Mouse (Mus musculus): ENCODE results near the gene Pkd1l2.

Gene Pkd1l2

GRCm38 (mm10) chr8:117033393-117033792, 48.9 kb downstream of the Pkd1l2 start:
- DNase-seq (ENCODE audit: low read depth, low spot score): no peak

- no peak for DNase-seq (ENCODE audit: low read depth, low spot score)
These were observed 49.6 kb downstream of the Pkd1l2 start for GRCm38 (mm10) chr8:117032609-117033008.

- DNase-seq (ENCODE audit: low read depth, low spot score): no peak
These were observed 50.8 kb downstream of the Pkd1l2 start for GRCm38 (mm10) chr8:117031476-117031875.

GRCm38 (mm10) chr8:117028686-117029085, 53.6 kb downstream of the Pkd1l2 start:
- DNase-seq (ENCODE audit: low read depth, low spot score): no peak

GRCm38 (mm10) chr8:117027601-117028000, 54.6 kb downstream of the Pkd1l2 start:
- DNase-seq (ENCODE audit: low read depth, low spot score): no peak

GRCm38 (mm10) chr8:117022297-117022993, 59.8 kb downstream of the Pkd1l2 start:
- DNase-seq (ENCODE audit: low read depth, low spot score): no peak

GRCm38 (mm10) chr8:117019323-117020275, 62.6 kb downstream of the Pkd1l2 start:
- no peak for DNase-seq (ENCODE audit: low read depth, low spot score)

- no peak for DNase-seq (ENCODE audit: low read depth, low spot score)
These were observed 64.4 kb downstream of the Pkd1l2 start for GRCm38 (mm10) chr8:117017896-117018295.

GRCm38 (mm10) chr8:117017006-117017405, 65.2 kb downstream of the Pkd1l2 start:
- DNase-seq (ENCODE audit: low read depth, low spot score): no peak

- DNase-seq (ENCODE audit: low read depth, low spot score): no peak
These were observed 66.6 kb downstream of the Pkd1l2 start for GRCm38 (mm10) chr8:117015670-117016069.

- no peak for DNase-seq (ENCODE audit: low read depth, low spot score)
These were observed 70.9 kb downstream of the Pkd1l2 start for GRCm38 (mm10) chr8:117011366-117011765.

- no peak for DNase-seq (ENCODE audit: low read depth, low spot score)
These were observed 88.1 kb downstream of the Pkd1l2 start for GRCm38 (mm10) chr8:116994016-116994716.

GRCm38 (mm10) chr8:116993095-116993867, 89.0 kb downstream of the Pkd1l2 start, which contains the start of gene Gcsh:
TSS of gene Gcsh (minus strand) at chr8:116993537.
- DNase-seq (ENCODE audit: low read depth, low spot score): peak; percentile 94

- DNase-seq (ENCODE audit: low read depth, low spot score): no peak
These were observed 89.9 kb downstream of the Pkd1l2 start for GRCm38 (mm10) chr8:116992176-116992971.

GRCm38 (mm10) chr8:116991241-116991640, 91.0 kb downstream of the Pkd1l2 start:
- no peak for DNase-seq (ENCODE audit: low read depth, low spot score)

- no peak for DNase-seq (ENCODE audit: low read depth, low spot score)
These were observed 92.4 kb downstream of the Pkd1l2 start for GRCm38 (mm10) chr8:116989842-116990241.

- DNase-seq (ENCODE audit: low read depth, low spot score): peak; percentile 52
These were observed 102.1 kb downstream of the Pkd1l2 start for GRCm38 (mm10) chr8:116980117-116980516.

- DNase-seq (ENCODE audit: low read depth, low spot score): peak; percentile 95
These were observed 103.5 kb downstream of the Pkd1l2 start, which contains the start of gene 1700030J22Rik for GRCm38 (mm10) chr8:116978631-116979256. TSS of gene 1700030J22Rik (minus strand) at chr8:116978959.

- DNase-seq (ENCODE audit: low read depth, low spot score): no peak
These were observed 104.2 kb downstream of the Pkd1l2 start for GRCm38 (mm10) chr8:116978052-116978451.

- DNase-seq (ENCODE audit: low read depth, low spot score): no peak
These were observed 106.6 kb downstream of the Pkd1l2 start for GRCm38 (mm10) chr8:116975606-116976005.

Measured in embryo, embryonic 11.5 days (tissue).